Comparison of ENCODE assay signal across 12 mouse cellular contexts in the genomic region with DNA sequence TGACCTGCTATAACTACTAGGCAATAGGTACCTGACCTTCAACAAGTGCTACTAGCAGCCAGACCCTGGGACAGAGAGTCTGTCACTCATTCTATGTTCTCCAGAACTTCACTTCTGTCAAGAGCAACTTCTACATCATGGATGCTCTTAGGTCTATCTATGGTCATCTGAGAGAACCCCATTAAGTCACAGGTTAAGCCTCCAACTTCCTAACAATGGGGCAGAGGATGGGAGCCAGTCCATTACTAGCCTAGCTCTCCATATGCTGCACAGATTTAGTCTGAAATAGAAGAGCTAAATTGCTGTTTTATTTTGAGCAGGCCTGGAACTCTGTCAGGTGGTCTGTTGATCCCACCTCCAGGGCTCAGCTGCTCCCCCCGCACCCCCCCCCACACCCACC. TPM values are rescaled to one million over a fixed set of nuclear protein-coding genes. Genes with fewer than 3 reads are reported as not detected.
A peak's percentile ranks its signal among the peaks of the same experiment; 100 is the strongest.
DNase-seq lines count a peak whose midpoint lies in the region; ATAC-seq lines count a peak whose summit lies in the region.
"Had no signal": no experiment of that assay in that cellular context is flagged by ENCODE, and none has a peak within 500 bp of the region (broad histone marks: within the 10 kb centered on the region; RNA-seq: fewer than 3 reads in every experiment).

No protein-coding gene starts in this region.

- 0 out of 2 replicates have a peak, but pooled peaks cover 6% of the 10 kb centered on the region for H3K27me3 ChIP-seq in kidney, embryonic 15.5 days
- no peaks in the 10 kb centered on the region for H3K27me3 ChIP-seq in forebrain, embryonic 13.5 days
- H3K27me3 ChIP-seq in intestine, embryonic 15.5 days (replicated peaks), result no peaks in the 10 kb centered on the region
- H3K27me3 ChIP-seq in neural tube, embryonic 13.5 days, result no peaks in the 10 kb centered on the region

- 86% methylated on average over 1 of the region's 1 CpGs for WGBS in kidney, embryonic 15.5 days
- WGBS in forebrain, embryonic 13.5 days, result 67% methylated on average over 1 of the region's 1 CpGs
- whole genome bisulfite sequencing in intestine, embryonic 15.5 days, result 61% methylated on average over 1 of the region's 1 CpGs
- 8% methylated on average over 1 of the region's 1 CpGs for WGBS in neural tube, embryonic 13.5 days

- peaks cover 15% of the 10 kb centered on the region for H3K4me1 ChIP-seq in kidney, embryonic 15.5 days
- peaks cover 51% of the 10 kb centered on the region for H3K4me1 ChIP-seq in forebrain, embryonic 13.5 days
- peaks cover 14% of the 10 kb centered on the region for H3K4me1 ChIP-seq in intestine, embryonic 15.5 days (replicated peaks)
- peaks cover 71% of the 10 kb centered on the region for H3K4me1 ChIP-seq in neural tube, embryonic 13.5 days (replicated peaks)

- H3K27ac ChIP-seq in kidney, embryonic 15.5 days, result no peak overlapping the region
- no peak overlapping the region for H3K27ac ChIP-seq in forebrain, embryonic 13.5 days
- no peak overlapping the region for H3K27ac ChIP-seq in intestine, embryonic 15.5 days
- H3K27ac ChIP-seq in neural tube, embryonic 13.5 days (replicated peaks), result peak overlapping the region; percentile 96
- H3K27ac ChIP-seq: macrophage had no signal

- 0 out of 2 replicates have a peak overlapping the region, but pooled peaks have one; percentile 89 for H3K4me2 ChIP-seq in kidney, embryonic 15.5 days
- H3K4me2 ChIP-seq in forebrain, embryonic 13.5 days, result peak overlapping the region; percentile 87
- peak overlapping the region; percentile 82 for H3K4me2 ChIP-seq in intestine, embryonic 15.5 days (replicated peaks)
- H3K4me2 ChIP-seq in neural tube, embryonic 13.5 days, result peak overlapping the region; percentile 77

- DNase-seq in kidney, adult 8-10 months, result no peak
- no peak for DNase-seq in left cerebral cortex, adult 18-20 months (ENCODE audit: low spot score in 2 of 2)
- DNase-seq: gastrocnemius, postnatal 14 days; heart, postnatal 14 days; kidney, postnatal 36 days had no signal

- no peak for ATAC-seq in kidney, embryonic 15.5 days (replicated peaks; ENCODE audit: low FRiP score)
- ATAC-seq in forebrain, embryonic 13.5 days, result no peak
- ATAC-seq in intestine, embryonic 15.5 days, result no peak
- ATAC-seq in neural tube, embryonic 13.5 days (ENCODE audit: low read depth), result no peak
- ATAC-seq in inflammation-experienced regulatory T-cells, adult 6 months, result no peak
- ATAC-seq in megakaryocyte-erythroid progenitor cell, adult 5-6 weeks (replicated peaks; ENCODE audit: low FRiP score, low TSS enrichment, poor library complexity, severe bottlenecking), result no peak

- H3K36me3 ChIP-seq in kidney, embryonic 15.5 days, result no peaks in the 10 kb centered on the region
- H3K36me3 ChIP-seq in forebrain, embryonic 13.5 days (ENCODE audit: poor library complexity, severe bottlenecking), result peaks cover 13% of the 10 kb centered on the region; the same call in 1 of the 2 replicates
- H3K36me3 ChIP-seq in intestine, embryonic 15.5 days, result no peaks in the 10 kb centered on the region
- H3K36me3 ChIP-seq in neural tube, embryonic 13.5 days, result no peaks in the 10 kb centered on the region

- H3K9me3 ChIP-seq in kidney, embryonic 15.5 days (replicated peaks), result no peaks in the 10 kb centered on the region
- no peaks in the 10 kb centered on the region for H3K9me3 ChIP-seq in forebrain, embryonic 13.5 days (replicated peaks)
- no peaks in the 10 kb centered on the region for H3K9me3 ChIP-seq in intestine, embryonic 15.5 days
- H3K9me3 ChIP-seq in neural tube, embryonic 13.5 days, result no peaks in the 10 kb centered on the region

- no peak overlapping the region for H3K9ac ChIP-seq in kidney, embryonic 15.5 days
- H3K9ac ChIP-seq in forebrain, embryonic 13.5 days, result no peak overlapping the region
- no peak overlapping the region for H3K9ac ChIP-seq in intestine, embryonic 15.5 days
- peak overlapping the region; percentile 96 for H3K9ac ChIP-seq in neural tube, embryonic 13.5 days

- H3K4me3 ChIP-seq in kidney, embryonic 15.5 days (replicated peaks), result no peak overlapping the region
- H3K4me3 ChIP-seq in forebrain, embryonic 13.5 days, result no peak overlapping the region; the same call in 1 of the 2 replicates
- H3K4me3 ChIP-seq in intestine, embryonic 15.5 days (replicated peaks), result no peak overlapping the region
- peak overlapping the region; percentile 82 for H3K4me3 ChIP-seq in neural tube, embryonic 13.5 days

RNA-seq across cellular contexts. Expression of gene Dtx4, which starts 2.3 kb away (rescaled TPM):
- polyA plus RNA-seq in kidney, embryonic 15.5 days (2015; fragmentation: Nextera tagmentation; extraction: Ambion mirVana), result 6.2 and 6.7 TPM in 2 replicates
- 16.9 and 20.0 TPM in 2 replicates for polyA plus RNA-seq in forebrain, embryonic 13.5 days (2015; fragmentation: Nextera tagmentation; extraction: Ambion mirVana)
- polyA plus RNA-seq in intestine, embryonic 15.5 days (2015; fragmentation: Nextera tagmentation; extraction: Ambion mirVana), result 15.0 and 15.5 TPM in 2 replicates
- 34.2 and 35.5 TPM in 2 replicates for polyA plus RNA-seq in neural tube, embryonic 13.5 days (2015; fragmentation: Nextera tagmentation; extraction: Ambion mirVana)
- polyA plus RNA-seq in inflammation-experienced regulatory T-cells, adult 6 months (2017; shearing (Covaris generic)), result 10 to 100 TPM in 2 of 3 experiments, under 1 TPM in 1; 0.96 to 13.7 (median 11.0) TPM
- 10 to 100 TPM; 34.3 to 36.9 TPM for total RNA-seq in left cerebral cortex, adult 18-20 months (2021)
- total RNA-seq in megakaryocyte-erythroid progenitor cell, adult 5-6 weeks (2014; fragmentation: Nextera tagmentation), result 0.77 TPM in 1 of 2 replicates, not detected in the other
- total RNA-seq in megakaryocyte-erythroid progenitor cell, adult 5-6 weeks (2017), result 0.46 TPM in 1 of 2 replicates, not detected in the other

RNA-seq across cellular contexts. Expression of gene Mpeg1, which starts 38.4 kb away (rescaled TPM):
- polyA plus RNA-seq in kidney, embryonic 15.5 days (2015; fragmentation: Nextera tagmentation; extraction: Ambion mirVana), result 0.57 and 0.62 TPM in 2 replicates
- polyA plus RNA-seq in forebrain, embryonic 13.5 days (2015; fragmentation: Nextera tagmentation; extraction: Ambion mirVana), result 0.30 and 0.48 TPM in 2 replicates
- polyA plus RNA-seq in intestine, embryonic 15.5 days (2015; fragmentation: Nextera tagmentation; extraction: Ambion mirVana), result 0.88 and 0.98 TPM in 2 replicates
- polyA plus RNA-seq in neural tube, embryonic 13.5 days (2015; fragmentation: Nextera tagmentation; extraction: Ambion mirVana), result 0.54 and 0.89 TPM in 2 replicates
- under 1 TPM in 2 of 3 experiments, not detected in 1; 0.17 to 0.97 TPM for polyA plus RNA-seq in inflammation-experienced regulatory T-cells, adult 6 months (2017; shearing (Covaris generic))
- 1 to 10 TPM; 9.7 TPM for total RNA-seq in left cerebral cortex, adult 18-20 months (2021)
- total RNA-seq in megakaryocyte-erythroid progenitor cell, adult 5-6 weeks (2014; fragmentation: Nextera tagmentation), result 1.4 and 2.4 TPM in 2 replicates
- total RNA-seq in megakaryocyte-erythroid progenitor cell, adult 5-6 weeks (2017), result 2.6 and 5.4 TPM in 2 replicates

RNA-seq across cellular contexts. Expression of gene Fam111a, which starts 46.6 kb away (rescaled TPM):
- polyA plus RNA-seq in kidney, embryonic 15.5 days (2015; fragmentation: Nextera tagmentation; extraction: Ambion mirVana), result 25.3 and 26.3 TPM in 2 replicates
- polyA plus RNA-seq in forebrain, embryonic 13.5 days (2015; fragmentation: Nextera tagmentation; extraction: Ambion mirVana), result 12.4 and 13.4 TPM in 2 replicates
- 18.4 and 20.0 TPM in 2 replicates for polyA plus RNA-seq in intestine, embryonic 15.5 days (2015; fragmentation: Nextera tagmentation; extraction: Ambion mirVana)
- 7.9 and 8.0 TPM in 2 replicates for polyA plus RNA-seq in neural tube, embryonic 13.5 days (2015; fragmentation: Nextera tagmentation; extraction: Ambion mirVana)
- 10 to 100 TPM; 38.8 to 73.2 (median 42.7) TPM for polyA plus RNA-seq in inflammation-experienced regulatory T-cells, adult 6 months (2017; shearing (Covaris generic))
- 1 to 10 TPM; 1.5 to 2.0 TPM for total RNA-seq in left cerebral cortex, adult 18-20 months (2021)
- 52.2 and 72.8 TPM in 2 replicates for total RNA-seq in megakaryocyte-erythroid progenitor cell, adult 5-6 weeks (2014; fragmentation: Nextera tagmentation)
- 118 and 128 TPM in 2 replicates for total RNA-seq in megakaryocyte-erythroid progenitor cell, adult 5-6 weeks (2017)
